Mouse (Mus musculus) stomach, postnatal 0 days (tissue): ENCODE measurements around the gene Rnf141.

Experiments used
- CTCF ChIP-seq: IDR thresholded peaks from 2 replicates; pipeline ENCODE4 v1.5.1; 2016; ENCODE audit warnings: antibody characterized with exemption, low read depth, mild to moderate bottlenecking, moderate library complexity
- EP300 ChIP-seq: optimal IDR thresholded peaks from 2 replicates; pipeline ENCODE3; 2016; ENCODE audit warnings: antibody characterized with exemption

- no peak for TF ChIP-seq CTCF
- no peak for TF ChIP-seq EP300
These were observed 56.9 kb downstream of the Rnf141 start for GRCm38 (mm10) chr7:110787310-110787709.
